Mouse (Mus musculus) C2C12 (cell line): ENCODE results near the gene Ptp4a2.

Experiments used
- CTCF ChIP-seq: IDR thresholded peaks from one replicate; pipeline ENCODE4 v1.5.1; 2011; ENCODE audit not compliant: control insufficient read depth, insufficient read depth, insufficient read length
- MAX ChIP-seq: IDR thresholded peaks from one replicate; pipeline ENCODE4 v1.6.1; 2011; ENCODE audit warnings: mild to moderate bottlenecking, control low read depth
- MYOD1 ChIP-seq: IDR thresholded peaks from one replicate; pipeline ENCODE4 v1.6.1; 2011; ENCODE audit warnings: low read depth; ENCODE audit not compliant: control insufficient read depth, insufficient read length

DNA sequence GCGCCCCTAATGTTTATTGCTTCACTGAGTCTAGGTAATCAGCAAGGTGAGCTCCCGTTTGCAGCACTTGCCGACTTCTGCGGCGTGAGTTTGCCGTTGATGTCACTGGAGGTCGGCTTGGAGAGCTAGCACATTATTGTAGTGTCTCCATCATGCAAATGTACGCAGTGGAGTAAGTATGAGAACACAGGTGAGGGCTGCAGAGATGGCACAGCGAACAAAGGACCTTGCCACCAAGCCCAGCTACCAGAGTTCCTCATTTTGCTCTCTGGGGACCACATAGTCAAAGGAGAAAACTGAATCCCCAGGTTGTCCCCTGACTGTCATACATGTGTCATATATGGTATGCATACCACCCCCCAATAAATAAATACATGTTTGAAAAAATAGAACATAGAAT lies 49.4 kb downstream of the Ptp4a2 start:
- TF ChIP-seq CTCF (no peak), MYOD1 (no peak), MAX (no peak)
